Mouse (Mus musculus): ENCODE results near the gene Bcl9.

Bcl9 gene

GRCm38 (mm10) chr3:97231857-97232256 lies 65.9 kb downstream of the Bcl9 start:
- 82% methylated on average over 9 of the region's 9 CpGs for WGBS

DNA sequence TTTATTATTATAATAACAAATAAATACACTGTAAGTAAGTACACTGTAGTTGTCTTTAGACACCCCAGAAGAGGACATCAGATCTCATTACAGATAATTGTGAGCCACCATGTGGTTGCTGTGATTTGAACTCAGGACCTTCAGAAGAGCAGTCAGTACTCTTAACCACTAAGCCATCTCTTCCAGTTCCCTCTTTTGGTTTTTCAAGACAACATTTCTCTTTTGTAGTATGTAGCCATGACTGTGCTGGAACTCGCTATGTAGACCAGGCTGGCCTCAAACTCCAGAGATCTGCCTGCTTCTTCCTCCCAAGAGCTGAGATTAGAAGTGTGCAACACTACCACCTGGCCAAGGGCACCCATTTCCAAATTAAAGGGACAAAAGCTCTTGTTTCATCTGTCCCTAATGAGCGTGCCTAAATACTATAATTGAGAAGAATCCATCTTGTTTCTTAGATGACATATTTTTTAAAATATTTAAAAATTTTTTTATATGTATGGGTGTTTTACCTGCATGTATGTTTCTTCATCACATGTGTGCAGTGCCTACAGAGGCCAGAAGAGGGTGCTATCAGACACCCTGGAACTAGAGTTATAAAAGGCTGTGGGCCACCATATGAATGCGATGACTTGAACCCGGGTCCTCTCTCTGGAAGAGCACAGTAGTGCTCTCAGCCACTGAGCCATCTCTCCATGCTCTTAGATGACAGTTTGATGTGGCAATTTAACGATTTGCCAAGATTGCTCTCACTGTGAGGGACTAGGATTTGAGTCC lies 66.9 kb downstream of the Bcl9 start:
- WGBS: 94% methylated on average over 5 of the region's 5 CpGs

- WGBS: 24% methylated on average over 12 of the region's 12 CpGs
Observed at GRCm38 (mm10) chr3:97228457-97228856, 69.3 kb downstream of the Bcl9 start.

GRCm38 (mm10) chr3:97228020-97228419 lies 69.7 kb downstream of the Bcl9 start:
- WGBS: 6% methylated on average over 16 of the region's 16 CpGs

DNA sequence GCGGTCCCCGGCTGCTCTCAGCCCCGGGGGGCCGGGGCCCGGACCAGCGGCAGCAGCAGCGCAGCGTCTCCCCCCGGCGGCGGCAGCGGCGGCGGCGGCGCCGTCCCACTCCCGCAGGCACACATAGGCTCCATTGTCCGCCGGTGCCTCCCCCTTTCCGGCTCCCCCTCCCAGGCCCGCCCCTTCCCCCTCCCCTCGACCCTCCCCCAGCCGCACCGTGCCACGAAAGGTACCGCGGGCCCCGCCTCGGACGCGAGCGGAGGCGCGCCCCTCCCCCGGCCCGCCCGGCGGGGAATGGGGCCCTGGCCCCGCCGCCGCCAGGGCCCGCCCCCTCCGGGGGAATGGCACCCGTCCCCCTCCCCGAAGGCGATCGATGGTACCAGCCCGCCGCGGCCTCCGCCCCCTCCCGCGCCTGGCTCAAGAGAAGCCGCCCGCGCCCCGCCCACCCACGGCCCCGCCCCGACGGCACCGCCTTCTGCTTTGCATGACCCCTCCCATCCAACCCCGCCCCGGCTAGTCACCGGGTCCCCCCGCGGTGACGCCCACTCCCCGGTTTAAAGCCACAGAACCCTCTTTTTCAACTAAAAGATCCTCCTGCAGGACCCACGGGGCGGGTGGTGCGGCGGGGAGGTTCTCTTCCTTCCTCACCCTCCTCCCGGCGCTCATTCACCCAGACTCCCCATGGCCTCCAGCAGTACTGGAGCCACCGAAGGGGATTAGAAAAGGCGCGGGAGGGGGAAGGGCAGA lies 70.3 kb downstream of the Bcl9 start:
- WGBS: 2% methylated on average over 57 of the region's 79 CpGs

DNA sequence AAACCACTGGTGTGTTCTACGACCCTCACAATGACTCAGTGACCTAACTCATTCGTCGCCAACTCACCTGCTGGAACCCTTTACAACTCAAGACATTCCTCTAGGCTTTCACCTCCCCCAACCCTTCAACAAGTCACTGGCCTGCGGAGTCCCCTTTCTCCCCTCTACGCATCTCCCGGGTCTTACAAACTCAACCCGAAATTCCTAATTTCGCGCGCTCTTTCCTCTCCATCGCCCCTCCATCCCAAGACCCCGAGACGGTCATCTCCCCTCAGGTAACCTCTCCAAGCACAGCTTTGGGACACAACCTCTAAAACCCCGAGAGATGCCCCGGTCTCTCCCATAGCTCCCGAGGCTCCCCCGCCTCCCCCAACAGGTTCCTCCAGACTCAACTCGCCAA lies 71.0 kb downstream of the Bcl9 start:
- 2% methylated on average over 18 of the region's 18 CpGs for WGBS

DNA sequence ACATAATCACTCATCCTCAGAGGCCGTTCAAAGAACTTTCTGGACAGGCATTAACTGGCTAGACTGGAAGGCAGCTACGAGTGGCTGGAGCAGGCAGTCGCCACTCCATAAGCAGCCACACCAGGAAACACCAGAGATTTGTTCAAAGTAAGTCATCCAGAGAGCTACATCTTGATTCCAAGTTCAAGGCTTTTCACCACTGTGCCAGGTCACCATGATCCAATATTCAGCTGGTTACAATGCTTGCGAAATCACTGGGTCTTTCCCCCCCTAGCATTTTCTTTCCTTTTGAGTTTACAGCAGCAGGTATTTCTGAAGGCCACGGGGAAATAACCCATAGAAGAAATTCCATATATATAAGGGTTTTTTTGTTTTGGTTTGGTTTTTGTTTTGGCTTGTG lies 72.5 kb downstream of the Bcl9 start:
- WGBS: 73% methylated on average over 5 of the region's 5 CpGs

GRCm38 (mm10) chr3:97223261-97223660 lies 74.5 kb downstream of the Bcl9 start:
- WGBS: 80% methylated on average over 9 of the region's 9 CpGs

- 64% methylated on average over 3 of the region's 3 CpGs for WGBS
Observed at GRCm38 (mm10) chr3:97215526-97215925, 82.2 kb downstream of the Bcl9 start.

GRCm38 (mm10) chr3:97214439-97214838 lies 83.3 kb downstream of the Bcl9 start:
- WGBS: 49% methylated on average over 1 of the region's 1 CpGs

DNA sequence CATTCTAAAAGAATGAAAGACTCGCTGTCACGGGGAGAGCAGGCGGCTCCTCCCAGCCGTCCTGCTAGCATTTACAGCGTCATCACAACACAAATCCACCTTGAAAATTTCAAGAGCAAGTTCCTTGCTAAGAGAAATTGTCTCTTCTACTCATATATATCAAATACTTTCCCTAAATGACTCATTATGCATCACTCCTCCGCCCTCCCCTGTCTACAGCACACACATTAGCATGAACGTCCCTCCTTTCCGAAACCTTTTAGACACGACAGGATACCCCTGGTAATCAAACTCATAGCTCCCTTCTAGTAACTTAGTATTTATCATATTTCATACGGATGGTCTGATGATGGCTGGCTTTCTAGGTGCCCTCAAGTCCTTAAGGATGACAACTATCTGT lies 83.8 kb downstream of the Bcl9 start:
- WGBS: 86% methylated on average over 10 of the region's 10 CpGs

DNA sequence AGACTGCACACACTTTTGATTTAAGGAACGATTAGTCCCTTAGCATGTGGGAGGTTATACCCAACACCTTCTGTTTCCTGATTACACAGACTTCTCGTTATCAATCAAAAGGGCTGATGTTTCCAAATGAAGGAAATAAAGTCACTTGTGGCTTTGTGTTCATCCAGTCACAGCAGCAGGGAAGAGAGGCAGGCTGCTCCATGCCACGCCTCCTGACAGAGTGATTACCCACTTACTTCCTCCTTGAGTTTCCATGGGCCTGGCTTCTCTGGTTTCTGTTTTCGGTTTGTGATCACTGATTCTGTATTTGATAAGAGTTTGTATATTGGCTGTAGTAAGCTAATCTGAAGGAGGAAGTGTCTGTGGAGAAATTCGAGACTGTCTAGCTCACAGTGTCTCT lies 86.5 kb downstream of the Bcl9 start:
- 73% methylated on average over 5 of the region's 5 CpGs for WGBS

- WGBS: 81% methylated on average over 9 of the region's 9 CpGs
Observed at GRCm38 (mm10) chr3:97209351-97209750, 88.4 kb downstream of the Bcl9 start.

GRCm38 (mm10) chr3:97206521-97206920 lies 91.2 kb downstream of the Bcl9 start:
- 78% methylated on average over 3 of the region's 3 CpGs for WGBS

DNA sequence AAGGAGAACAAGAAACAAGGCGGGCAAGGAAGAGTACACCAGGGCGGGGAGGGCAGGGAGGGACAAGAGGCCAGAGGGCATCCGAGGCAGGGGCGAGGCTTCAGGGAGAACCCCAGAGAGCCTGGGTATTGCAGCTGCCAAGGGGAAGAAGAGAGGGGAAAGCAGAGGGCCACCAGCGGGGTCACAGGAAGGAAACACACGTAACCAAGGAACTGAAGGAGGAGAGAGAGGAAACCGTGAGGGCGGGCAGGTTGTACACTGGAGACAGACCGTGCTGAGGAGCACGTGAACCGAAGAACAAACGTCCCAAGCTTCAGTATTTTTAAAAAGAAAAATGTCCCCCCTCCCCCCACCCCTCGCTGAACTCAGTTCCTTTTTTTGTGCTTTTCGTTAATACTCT lies 93.8 kb downstream of the Bcl9 start:
- 68% methylated on average over 14 of the region's 14 CpGs for WGBS

GRCm38 (mm10) chr3:97201943-97202342 lies 95.8 kb downstream of the Bcl9 start:
- WGBS: 66% methylated on average over 5 of the region's 5 CpGs

- 35% methylated on average over 4 of the region's 4 CpGs for WGBS
Observed at GRCm38 (mm10) chr3:97199261-97199660, 98.5 kb downstream of the Bcl9 start.

DNA sequence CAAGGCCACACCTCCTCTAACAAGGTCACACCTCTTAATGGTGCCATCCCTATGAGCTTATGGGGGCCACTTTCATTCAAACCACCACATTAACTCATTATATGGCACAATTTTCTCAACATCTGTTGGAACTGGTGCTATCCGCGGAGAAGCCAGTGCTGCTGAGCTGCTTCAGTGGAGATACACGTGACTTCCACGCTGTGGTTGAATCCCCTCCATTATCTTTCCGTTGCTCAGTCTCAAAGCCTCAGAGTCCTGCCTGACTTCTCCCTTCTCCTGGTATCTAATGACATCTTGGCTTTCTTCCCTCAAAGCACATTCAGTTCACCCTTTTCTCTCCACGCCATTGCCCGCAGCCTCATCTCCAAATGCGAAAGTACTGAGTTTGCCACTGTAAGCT lies 101.1 kb downstream of the Bcl9 start:
- 92% methylated on average over 8 of the region's 8 CpGs for WGBS

DNA sequence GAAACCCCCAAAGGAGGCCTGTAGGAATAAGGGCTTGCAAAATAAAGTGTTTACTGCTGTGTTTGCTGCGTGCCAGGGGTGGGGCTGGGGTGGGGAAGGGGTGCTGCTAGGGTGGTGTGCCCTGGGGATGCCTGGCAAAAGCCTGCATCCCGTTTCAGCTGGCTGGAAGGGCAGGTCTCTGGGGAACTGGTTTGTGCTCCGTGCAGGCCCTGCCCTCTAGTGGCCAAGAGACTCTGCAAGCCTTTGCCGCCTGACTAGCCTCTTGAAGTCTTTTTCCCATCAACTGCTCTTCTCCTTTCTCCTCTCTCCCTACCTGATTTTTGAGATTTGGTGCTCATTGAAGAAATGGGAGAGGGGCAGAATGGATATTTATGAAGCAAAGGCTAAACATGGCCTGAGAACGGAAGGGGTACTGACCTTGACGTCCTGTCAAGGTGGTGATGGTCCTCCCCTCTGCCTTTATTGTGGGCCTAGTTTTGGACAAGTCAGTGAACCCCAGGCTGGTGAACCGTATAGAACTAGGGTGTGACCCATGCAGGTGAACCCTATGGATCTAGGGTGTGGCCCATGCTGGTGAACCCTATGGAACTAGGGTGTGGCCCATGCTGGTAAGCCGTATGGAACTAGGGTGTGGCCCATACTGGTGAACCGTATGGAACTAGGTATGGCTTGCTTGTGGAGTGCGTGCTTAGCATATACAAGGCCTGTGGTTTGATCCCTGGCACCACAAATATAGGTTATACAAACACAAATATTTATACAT lies 112.4 kb downstream of the Bcl9 start:
- 42% methylated on average over 10 of the region's 10 CpGs for WGBS

DNA sequence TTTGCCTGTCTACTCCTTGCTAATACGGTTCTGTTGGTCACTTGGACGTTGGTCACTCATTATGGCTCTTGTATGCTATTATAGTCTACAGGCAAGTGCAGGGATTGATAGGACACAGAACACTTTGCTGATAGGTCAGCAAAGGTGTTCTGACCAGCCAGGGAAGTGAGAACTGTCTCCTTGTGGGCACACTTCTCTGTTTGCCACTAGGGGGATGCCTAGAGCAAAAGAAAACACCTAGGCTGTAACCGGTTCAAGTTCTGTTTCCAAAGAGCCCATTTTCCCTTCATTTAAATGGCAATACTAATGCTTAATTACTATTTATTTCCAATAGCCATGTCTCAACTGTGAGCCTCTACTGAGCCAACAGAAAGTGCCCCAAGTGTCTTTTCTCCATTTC lies 113.9 kb downstream of the Bcl9 start:
- WGBS: 50% methylated on average over 3 of the region's 3 CpGs

GRCm38 (mm10) chr3:97180527-97180926 lies 117.2 kb downstream of the Bcl9 start:
- 39% methylated on average over 6 of the region's 6 CpGs for WGBS

GRCm38 (mm10) chr3:97178885-97179284 lies 118.8 kb downstream of the Bcl9 start:
- 80% methylated on average over 6 of the region's 6 CpGs for WGBS

GRCm38 (mm10) chr3:97172632-97173031 lies 125.1 kb downstream of the Bcl9 start:
- 77% methylated on average over 5 of the region's 5 CpGs for WGBS

Measured in cerebral cortex, adult 2 months (tissue).